Mouse (Mus musculus) thymus, postnatal 14 days (tissue): ENCODE results near the gene Phtf2.
"Not testable (repeated sequence)": the region's sequence is repeated elsewhere in the genome, so short reads cannot be mapped to it uniquely, and the experiment has no call there.

Experiments used
- DNase-seq: peaks from one replicate; pipeline ENCODE4 v3.0.0; 2021

Phtf2 gene

DNA sequence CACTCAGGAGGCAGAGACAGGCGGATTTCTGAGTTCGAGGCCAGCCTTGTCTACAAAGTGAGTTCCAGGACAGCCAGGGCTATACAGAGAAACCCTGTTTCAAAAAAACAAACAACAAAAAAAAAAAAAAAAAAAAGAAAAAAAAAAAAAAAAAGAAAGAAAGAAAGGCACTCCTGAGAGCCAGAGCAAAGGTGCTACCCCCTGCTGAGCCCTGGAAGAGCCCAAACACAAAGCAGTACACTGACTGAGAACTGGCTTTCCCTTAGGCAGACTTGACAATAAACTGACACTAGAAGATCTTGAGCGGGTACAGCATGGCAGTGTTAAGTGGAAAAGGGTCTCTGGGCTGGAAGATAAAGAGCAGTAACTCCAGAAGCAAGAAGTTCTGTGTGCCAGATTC is 119.5 kb downstream of the Phtf2 start:
- DNase-seq, result not testable (repeated sequence)

DNA sequence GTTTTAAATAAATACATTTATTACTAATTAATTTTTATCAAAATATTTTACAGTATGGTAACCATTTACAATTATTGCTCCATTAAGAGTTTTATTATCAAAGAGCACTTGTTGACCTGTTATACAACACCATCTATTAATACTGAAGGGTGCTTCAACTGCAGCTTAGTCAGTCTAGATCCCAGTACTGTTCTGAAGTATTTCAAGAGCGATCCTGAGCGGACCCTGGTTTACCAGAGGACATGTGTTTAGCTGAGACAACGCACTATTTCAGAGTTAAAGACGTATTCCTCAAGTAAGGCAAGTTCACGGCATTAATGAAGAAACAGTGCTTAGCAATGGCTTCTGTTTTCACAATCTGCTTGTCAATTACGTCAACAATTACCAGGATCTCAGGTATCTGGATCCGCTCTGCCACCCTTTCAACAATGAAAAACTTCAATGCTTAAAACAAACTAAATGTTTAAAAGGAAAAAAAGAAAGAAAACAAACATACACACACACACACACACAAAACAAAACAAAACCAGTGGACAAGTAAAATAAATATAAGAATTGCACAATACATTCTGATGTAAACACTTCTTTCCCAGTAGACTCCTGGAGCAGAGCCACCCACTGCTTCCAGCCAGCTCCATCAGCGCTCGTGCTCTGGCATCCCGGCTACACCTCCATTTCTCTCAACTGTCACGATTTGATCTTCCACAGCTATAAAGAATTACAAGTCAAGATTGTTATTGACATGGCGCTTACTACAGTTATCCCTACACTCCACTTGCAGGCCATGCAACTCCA is 121.4 kb downstream of the Phtf2 start:
- DNase-seq, result no peak

DNA sequence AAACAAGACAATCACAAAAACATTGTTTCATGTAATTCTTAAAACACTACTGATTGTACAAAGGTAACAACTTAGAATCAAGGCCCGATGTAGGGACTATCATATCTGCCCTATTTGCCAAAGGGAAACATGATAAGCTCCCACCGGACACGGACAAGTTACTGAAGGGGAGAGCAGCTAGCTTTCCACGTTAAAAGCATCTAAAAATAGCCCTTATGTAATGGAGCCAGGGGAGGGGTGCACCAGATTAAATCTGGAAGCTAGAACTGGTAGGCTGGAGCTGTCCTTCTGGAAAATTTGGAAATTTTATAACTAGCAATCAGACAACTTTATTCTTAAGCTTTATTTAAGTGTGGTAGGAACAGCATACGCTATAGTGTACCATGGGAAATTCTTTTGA is 122.2 kb downstream of the Phtf2 start:
- DNase-seq, result no peak

DNA sequence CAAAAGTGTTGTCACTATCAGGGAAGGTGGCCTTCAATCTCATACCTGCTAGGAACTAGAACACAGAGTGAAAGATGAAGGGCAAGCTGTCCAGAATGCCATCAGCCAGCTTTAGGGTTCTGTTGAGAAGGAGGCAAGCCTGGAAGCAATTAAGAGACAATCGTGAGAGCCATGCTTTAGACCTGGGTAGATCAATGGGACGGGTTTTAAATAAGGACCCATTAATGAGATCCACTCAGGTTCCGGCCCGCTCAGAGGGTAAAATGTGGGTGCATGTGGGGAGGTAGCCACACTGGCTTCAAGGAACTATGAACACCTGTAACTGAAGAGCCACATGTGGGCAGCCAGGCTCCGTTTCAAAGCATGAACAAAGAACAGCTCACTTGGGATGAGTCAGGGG is 128.0 kb downstream of the Phtf2 start:
- no peak for DNase-seq

GRCm38 (mm10) chr5:20753096-20753495 is 128.8 kb downstream of the Phtf2 start:
- no peak for DNase-seq

- no peak for DNase-seq
These were observed 130.2 kb downstream of the Phtf2 start for GRCm38 (mm10) chr5:20751696-20752095.

- DNase-seq, result no peak
These were observed 130.9 kb downstream of the Phtf2 start for GRCm38 (mm10) chr5:20751000-20751399.

DNA sequence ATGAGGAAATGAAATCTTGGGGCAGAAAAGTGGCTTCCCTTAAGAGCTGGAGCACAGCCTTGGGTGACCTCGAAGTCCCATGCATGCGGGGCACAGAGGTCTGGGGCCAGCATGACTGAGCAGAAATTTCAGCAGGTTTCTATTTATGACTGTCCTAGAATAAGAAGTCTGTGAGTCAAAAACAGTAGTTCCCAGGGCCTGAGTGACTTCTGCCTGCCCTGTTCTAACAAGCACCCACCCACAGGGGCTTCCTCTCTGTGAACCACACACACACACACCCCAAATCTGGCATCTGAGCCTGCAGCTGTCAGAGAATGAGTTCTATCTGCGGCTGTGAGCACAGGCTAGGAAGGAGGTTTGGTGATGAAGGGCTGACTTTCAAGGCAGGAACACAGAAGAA is 132.4 kb downstream of the Phtf2 start:
- DNase-seq, result peak; percentile 35

DNA sequence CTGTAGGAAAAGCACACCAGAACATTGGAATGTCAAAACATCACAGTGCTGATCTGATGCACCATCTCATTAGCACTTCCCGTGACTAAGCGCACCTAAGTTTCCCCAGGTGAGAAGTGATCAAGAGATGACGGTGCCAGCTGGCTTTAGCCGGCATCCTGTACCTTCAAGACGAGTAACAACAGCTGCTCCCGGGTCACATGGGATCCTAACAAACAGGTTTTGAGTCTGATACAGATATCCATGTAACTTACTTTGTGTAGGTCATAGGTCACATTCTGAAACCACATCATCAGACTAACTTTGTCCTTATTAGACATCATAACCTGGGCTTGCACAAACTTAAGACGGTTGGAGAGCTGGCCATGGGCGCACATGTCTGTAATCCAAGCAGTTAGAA is 133.1 kb downstream of the Phtf2 start:
- no peak for DNase-seq

- DNase-seq, result no peak
These were observed 133.8 kb downstream of the Phtf2 start for GRCm38 (mm10) chr5:20748142-20748541.

- no peak for DNase-seq
These were observed 140.0 kb downstream of the Phtf2 start for GRCm38 (mm10) chr5:20741936-20742335.

- no peak for DNase-seq
These were observed 140.7 kb downstream of the Phtf2 start for GRCm38 (mm10) chr5:20741193-20741592.

GRCm38 (mm10) chr5:20738795-20739194 is 143.1 kb downstream of the Phtf2 start:
- peak; percentile 21 for DNase-seq

- DNase-seq, result not testable (repeated sequence)
These were observed 158.7 kb downstream of the Phtf2 start for GRCm38 (mm10) chr5:20723226-20723625.

GRCm38 (mm10) chr5:20720201-20720900 is 161.6 kb downstream of the Phtf2 start:
- DNase-seq, result no peak

DNA sequence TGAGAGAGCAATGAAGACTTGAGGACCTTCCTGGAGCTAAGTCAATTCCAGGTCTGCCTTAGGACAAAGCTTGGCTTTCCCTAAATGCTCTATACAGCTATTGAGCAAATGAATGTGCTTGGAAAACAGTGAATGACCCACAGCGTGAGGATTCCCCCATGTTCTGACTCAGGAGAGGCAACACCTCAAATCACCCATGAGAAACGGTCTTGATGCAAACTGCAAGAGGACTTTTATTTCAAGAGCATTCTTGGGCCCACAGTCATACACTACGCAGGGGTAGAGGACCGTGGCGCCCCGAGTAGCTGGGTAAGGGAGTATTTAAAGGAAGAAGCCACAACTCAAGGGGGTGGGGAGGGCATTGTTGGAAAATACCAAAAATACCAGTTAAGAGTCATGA is 165.9 kb downstream of the Phtf2 start:
- DNase-seq, result not testable (repeated sequence)

- DNase-seq, result not testable (repeated sequence)
These were observed 167.3 kb downstream of the Phtf2 start for GRCm38 (mm10) chr5:20714619-20715018.

GRCm38 (mm10) chr5:20710845-20711244 is 171.1 kb downstream of the Phtf2 start:
- not testable (repeated sequence) for DNase-seq
